Mouse (Mus musculus) kidney, adult 2 months (tissue): Measurements from ENCODE around the gene Rbp1.

Experiments
- CTCF ChIP-seq: fragments of 200-500 bp; conservative IDR thresholded peaks from 2 replicates; pipeline ENCODE4 v1.5.1; 2011; ENCODE audit warnings: low read depth, mild to moderate bottlenecking, control low read depth, low read length, moderate library complexity, mixed read lengths; ENCODE audit not compliant: insufficient read depth, insufficient read length
- POLR2A ChIP-seq: fragments of 200-500 bp; IDR thresholded peaks from one replicate; pipeline ENCODE4 v1.6.1; 2011; ENCODE audit warnings: low read depth, low read length, control low read depth

DNA sequence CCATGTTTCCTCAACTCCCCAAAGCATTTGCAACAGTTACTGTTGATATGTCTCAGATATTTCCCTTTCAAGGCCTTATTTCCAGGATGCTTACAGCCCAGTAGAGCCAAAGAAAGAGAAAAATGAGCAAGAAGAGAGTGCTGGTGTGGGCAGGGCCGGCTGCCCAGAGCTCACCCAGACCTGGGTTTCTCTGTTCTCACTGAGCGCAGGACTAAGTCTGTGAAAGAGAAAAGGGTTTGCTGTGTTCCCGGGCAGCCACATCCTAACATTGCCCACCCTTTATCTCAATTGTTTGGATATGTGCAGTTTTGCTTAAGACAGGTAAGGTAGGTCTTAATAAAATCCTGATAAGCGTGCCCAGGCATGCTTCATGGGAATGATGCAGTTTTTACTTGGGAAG is 43.0 kb upstream of the Rbp1 start:
- TF ChIP-seq CTCF (no peak), POLR2A (no peak)
